Mouse (Mus musculus) myocyte (in vitro differentiated cells): ENCODE results near the gene 4930590J08Rik. TPM values are rescaled to one million over a fixed set of nuclear protein-coding genes. Genes with fewer than 3 reads are reported as not detected.

Experiments used
- H3K27me3 ChIP-seq: one replicate; pipeline ENCODE4 v1.6.1; 2011; ENCODE audit not compliant: control insufficient read depth, insufficient read depth, insufficient read length
- H3K36me3 ChIP-seq: one replicate; pipeline ENCODE4 v1.6.1; 2011; ENCODE audit not compliant: control insufficient read depth, insufficient read depth
- H3K4me2 ChIP-seq: one replicate; pipeline ENCODE4 v1.6.1; 2011; ENCODE audit warnings: low read depth, control low read depth
- H3K4me3 ChIP-seq: one replicate; pipeline ENCODE4 v1.5.1; 2011; ENCODE audit warnings: mild to moderate bottlenecking, control low read depth, moderate library complexity
- H3K79me2 ChIP-seq: one replicate; pipeline ENCODE4 v1.6.1; 2011; ENCODE audit not compliant: control insufficient read depth, insufficient read depth
- H3ac ChIP-seq: one replicate; pipeline ENCODE4 v1.6.1; 2011; ENCODE audit not compliant: control insufficient read depth, insufficient read length
- CEBPB ChIP-seq: IDR thresholded peaks from 2 replicates; pipeline ENCODE4 v1.6.1; 2011; ENCODE audit warnings: mild to moderate bottlenecking, moderate library complexity; ENCODE audit not compliant: poor library complexity, insufficient read depth, severe bottlenecking
- E2F4 ChIP-seq: IDR thresholded peaks from one replicate; pipeline ENCODE4 v1.6.1; 2011; ENCODE audit warnings: mild to moderate bottlenecking, control low read depth, moderate library complexity; ENCODE audit not compliant: insufficient read depth
- MAX ChIP-seq: IDR thresholded peaks from one replicate; pipeline ENCODE4 v1.6.1; 2011; ENCODE audit warnings: low read depth, mild to moderate bottlenecking, control low read depth
- MYOD1 ChIP-seq, 3 experiments: IDR thresholded peaks; one replicate each; pipeline ENCODE4 v1.6.1; 2011; ENCODE audit warnings: control low read depth in 2 of 3, low read depth in 2 of 3, mild to moderate bottlenecking in 2 of 3, moderate library complexity in 1 of 3; ENCODE audit not compliant: insufficient read length in 2 of 3, control insufficient read depth in 1 of 3
- MYOG ChIP-seq, 3 experiments: IDR thresholded peaks; one replicate each; pipeline ENCODE4 v1.6.1; 2011; ENCODE audit warnings: control low read depth in 2 of 3, low read depth in 2 of 3, mild to moderate bottlenecking in 2 of 3; ENCODE audit not compliant: insufficient read length in 2 of 3, control insufficient read depth in 1 of 3, insufficient read depth in 1 of 3
- POLR2A ChIP-seq: IDR thresholded peaks from one replicate; pipeline ENCODE4 v1.6.1; 2011; ENCODE audit warnings: low read depth, mild to moderate bottlenecking, control low read depth, moderate library complexity; ENCODE audit not compliant: insufficient read length
- POLR2AphosphoS2 ChIP-seq: IDR thresholded peaks from one replicate; pipeline ENCODE4 v1.6.1; 2011; ENCODE audit warnings: low read depth, control low read depth; ENCODE audit not compliant: insufficient read length
- REST ChIP-seq: IDR thresholded peaks from one replicate; pipeline ENCODE4 v1.6.1; 2011; ENCODE audit warnings: mild to moderate bottlenecking, control low read depth, moderate library complexity; ENCODE audit not compliant: insufficient read depth, insufficient read length
- SRF ChIP-seq: IDR thresholded peaks from one replicate; pipeline ENCODE4 v1.6.1; 2011; ENCODE audit warnings: low read depth; ENCODE audit not compliant: control insufficient read depth, insufficient read length
- TCF12 ChIP-seq: IDR thresholded peaks from one replicate; pipeline ENCODE4 v1.6.1; 2011; ENCODE audit warnings: mild to moderate bottlenecking, control low read depth; ENCODE audit not compliant: poor library complexity, insufficient read depth, severe bottlenecking
- TCF3 ChIP-seq: IDR thresholded peaks from one replicate; pipeline ENCODE4 v1.6.1; 2011; ENCODE audit warnings: low read depth, control low read depth; ENCODE audit not compliant: insufficient read length
- USF1 ChIP-seq: IDR thresholded peaks from one replicate; pipeline ENCODE4 v1.6.1; 2011; ENCODE audit warnings: low read depth, mild to moderate bottlenecking, control low read depth, moderate library complexity
- polyA plus RNA-seq: library from polyadenylated mRNA; unstranded; fragments of >200 nt; fragmentation: generic; extraction: Trizol; gene quantifications from one replicate; pipeline ENCODE4 v1.2.1, GENCODE M21; 2012; ENCODE audit warnings: missing spikeins

4930590J08Rik gene
- polyA plus RNA-seq, 1 experiment = 0.32 TPM

DNA sequence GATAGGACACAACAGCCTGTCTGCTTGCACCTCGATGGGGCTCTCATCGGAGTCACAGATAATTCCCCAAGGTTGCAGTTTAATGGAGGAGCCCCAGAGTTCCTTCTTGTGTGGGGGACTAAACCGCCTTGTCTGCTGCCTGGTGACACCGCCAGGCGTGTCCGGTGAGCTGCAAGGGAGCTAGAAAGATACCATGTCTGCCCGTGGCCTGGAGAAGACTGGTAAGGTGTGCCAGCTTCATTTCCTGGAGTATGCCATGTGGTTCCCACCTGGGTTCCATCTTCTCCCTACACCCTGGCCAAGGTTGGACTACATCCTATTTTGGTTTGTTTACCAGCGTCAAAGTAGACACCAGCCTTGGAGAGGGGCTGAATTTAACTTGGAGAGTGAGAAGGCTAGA, 87.5 kb downstream of the 4930590J08Rik start:
- no peak overlapping the region for H3ac ChIP-seq
- H3K4me3 ChIP-seq = no peak overlapping the region
- TF ChIP-seq TCF3 (no peak), USF1 (no peak), SRF (no peak), MAX (no peak), TCF12 (no peak), POLR2A (no peak), CEBPB (no peak), REST (no peak), MYOG (IDR thresholded peaks at IDR 0.05; ENCODE audit: control insufficient read depth in 1 of 3, insufficient read depth in 1 of 3, insufficient read length in 2 of 3, low read depth in 2 of 3) (no peak), POLR2AphosphoS2 (no peak), E2F4 (no peak), MYOD1 (IDR thresholded peaks at IDR 0.05; ENCODE audit: control insufficient read depth in 1 of 3, insufficient read length in 2 of 3, low read depth in 2 of 3) (no peak)
- H3K27me3 ChIP-seq = peaks cover 87% of the 10 kb centered on the region
- H3K4me2 ChIP-seq = no peak overlapping the region
- H3K79me2 ChIP-seq = no peaks in the 10 kb centered on the region
- no peaks in the 10 kb centered on the region for H3K36me3 ChIP-seq

DNA sequence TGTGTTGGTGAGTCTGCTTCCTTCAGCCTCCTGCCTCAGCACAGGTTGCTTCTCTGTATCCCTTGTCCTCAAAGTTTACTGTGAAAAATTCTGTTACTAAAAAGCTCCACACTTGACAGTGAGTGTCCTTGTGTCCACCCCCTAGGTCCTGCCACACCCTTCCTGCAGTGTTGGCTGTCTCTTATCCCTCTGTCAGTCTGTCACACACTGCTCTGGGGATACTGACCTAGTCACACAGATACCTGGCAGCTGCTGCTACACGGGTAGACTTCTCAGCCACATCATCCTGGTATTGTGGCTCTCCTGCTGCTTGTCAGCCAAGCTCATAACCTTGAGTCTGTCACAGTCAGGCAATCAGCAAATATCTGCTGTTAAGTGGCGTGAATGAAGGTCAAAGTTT, 90.2 kb downstream of the 4930590J08Rik start:
- no peak overlapping the region for H3K4me3 ChIP-seq
- H3K36me3 ChIP-seq = no peaks in the 10 kb centered on the region
- H3ac ChIP-seq = no peak overlapping the region
- TF ChIP-seq TCF3 (no peak), POLR2AphosphoS2 (no peak), CEBPB (no peak), MYOD1 (IDR thresholded peaks at IDR 0.05; ENCODE audit: control insufficient read depth in 1 of 3, insufficient read length in 2 of 3, low read depth in 2 of 3) (no peak), E2F4 (no peak), MAX (no peak), POLR2A (no peak), SRF (no peak), MYOG (IDR thresholded peaks at IDR 0.05; ENCODE audit: control insufficient read depth in 1 of 3, insufficient read depth in 1 of 3, insufficient read length in 2 of 3, low read depth in 2 of 3) (no peak), REST (no peak), TCF12 (no peak), USF1 (no peak)
- peaks cover 94% of the 10 kb centered on the region for H3K27me3 ChIP-seq
- H3K4me2 ChIP-seq = no peak overlapping the region
- H3K79me2 ChIP-seq = no peaks in the 10 kb centered on the region

DNA sequence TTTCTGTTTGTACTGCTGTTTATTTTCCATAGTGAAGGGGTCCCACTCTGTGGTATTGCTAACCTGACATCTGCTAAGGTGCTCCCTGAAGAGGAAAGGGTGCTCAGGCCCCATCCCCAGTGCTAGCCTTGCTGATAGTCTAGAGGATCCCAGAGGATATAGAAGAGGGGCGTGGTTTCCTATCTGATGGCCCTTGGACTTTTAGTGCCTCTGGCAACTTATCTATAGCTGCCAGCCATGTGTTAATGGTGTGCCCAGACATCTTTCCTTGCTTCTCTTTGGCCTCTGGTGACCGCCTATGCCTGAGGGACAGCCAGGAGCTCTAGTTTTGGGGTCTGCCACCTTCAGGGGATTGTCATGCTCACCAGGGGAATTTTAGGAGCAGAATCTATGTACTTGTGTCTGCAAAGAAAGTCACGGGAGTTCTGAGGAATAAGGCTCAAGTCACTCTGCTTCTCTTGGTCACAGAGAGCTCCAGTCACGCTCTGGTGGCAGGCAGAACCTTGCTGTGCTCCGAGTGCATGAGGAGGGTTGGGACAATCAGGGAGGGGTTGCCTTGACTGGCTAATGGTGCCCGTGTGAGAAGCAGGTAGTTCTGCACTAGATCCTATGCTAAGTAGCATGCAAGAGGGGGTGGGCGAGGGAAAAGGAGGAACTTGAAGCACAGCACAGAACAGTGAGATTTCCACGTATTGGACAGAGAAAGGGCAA, 91.3 kb downstream of the 4930590J08Rik start:
- no peaks in the 10 kb centered on the region for H3K79me2 ChIP-seq
- no peak overlapping the region for H3ac ChIP-seq
- no peaks in the 10 kb centered on the region for H3K36me3 ChIP-seq
- TF ChIP-seq SRF (no peak), POLR2A (no peak), TCF12 (no peak), E2F4 (no peak), USF1 (no peak)
- H3K27me3 ChIP-seq = peaks cover 93% of the 10 kb centered on the region
- H3K4me3 ChIP-seq = no peak overlapping the region
- H3K4me2 ChIP-seq = no peak overlapping the region

DNA sequence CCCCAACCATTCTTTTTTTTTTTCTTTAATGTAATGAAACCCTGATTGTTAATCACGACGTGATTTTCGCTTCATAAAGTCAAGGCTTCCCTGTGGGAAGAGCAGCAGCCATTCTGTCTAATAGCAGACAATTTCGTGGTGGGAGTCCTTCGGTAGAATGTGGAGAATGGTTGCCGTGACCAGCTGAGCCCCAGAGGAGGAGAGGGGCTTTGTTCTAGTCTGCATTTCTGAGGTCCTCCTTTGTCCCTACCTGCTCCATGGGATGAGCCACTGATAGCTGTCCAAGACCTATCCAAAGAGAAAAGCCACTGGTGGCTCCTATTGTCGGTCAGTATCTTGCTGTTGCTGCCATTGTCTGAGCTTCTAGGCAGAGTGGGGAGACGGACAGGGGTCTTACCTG, 93.5 kb downstream of the 4930590J08Rik start:
- TF ChIP-seq E2F4 (no peak), MAX (no peak), SRF (no peak), CEBPB (no peak), REST (no peak), POLR2AphosphoS2 (no peak), MYOG (IDR thresholded peaks at IDR 0.05; ENCODE audit: control insufficient read depth in 1 of 3, insufficient read depth in 1 of 3, insufficient read length in 2 of 3, low read depth in 2 of 3) (no peak), TCF3 (no peak), MYOD1 (IDR thresholded peaks at IDR 0.05; ENCODE audit: control insufficient read depth in 1 of 3, insufficient read length in 2 of 3, low read depth in 2 of 3) (no peak), USF1 (no peak), POLR2A (no peak), TCF12 (no peak)
- Histone ChIP-seq H3K36me3 (no peaks in the 10 kb centered on the region), H3K79me2 (no peaks in the 10 kb centered on the region), H3K4me2 (no peak overlapping the region), H3ac (no peak overlapping the region), H3K27me3 (peaks cover 93% of the 10 kb centered on the region), H3K4me3 (no peak overlapping the region)

Other genes with a start within 250 kb of the 4930590J08Rik start
- 98.2 TPM for gene Slc6a6, start 218.8 kb upstream of the 4930590J08Rik start, polyA plus RNA-seq
- gene Grip2, start 75.6 kb upstream of the 4930590J08Rik start, polyA plus RNA-seq = 1.9 TPM
- 6.5 TPM for gene Ccdc174, start 24.8 kb upstream of the 4930590J08Rik start, polyA plus RNA-seq
- gene Fgd5, start 76.1 kb downstream of the 4930590J08Rik start, polyA plus RNA-seq = not detected
- gene Nr2c2, start 188.6 kb downstream of the 4930590J08Rik start, polyA plus RNA-seq = 5.8 TPM